Mouse (Mus musculus) liver, embryonic 16.5 days (tissue): ENCODE data around the gene Hmgb4. TPM values are rescaled to one million over a fixed set of nuclear protein-coding genes. Genes with fewer than 3 reads are reported as not detected.

Source experiments
- ATAC-seq: fragments of 200-750 bp; cut with Nextera tagmentation; 2 replicates; pipeline ENCODE4 v1.8.0; 2017; ENCODE audit warnings: low read depth, mild to moderate bottlenecking, moderate number of reproducible peaks, moderate library complexity
- H3K27ac ChIP-seq: fragments of 300-500 bp; sonication (generic); 2 replicates; pipeline ENCODE4 v1.5.1; 2014; ENCODE audit warnings: mild to moderate bottlenecking, low read length
- H3K27me3 ChIP-seq: fragments of 300-500 bp; sonication (generic); 2 replicates; pipeline ENCODE4 v1.6.1; 2014; ENCODE audit warnings: low read depth, low read length, mixed read lengths; ENCODE audit not compliant: control insufficient read depth, insufficient read depth
- H3K36me3 ChIP-seq: fragments of 300-500 bp; sonication (generic); 2 replicates; pipeline ENCODE4 v1.6.1; 2014; ENCODE audit warnings: mild to moderate bottlenecking; ENCODE audit not compliant: control insufficient read depth, insufficient read depth
- H3K4me1 ChIP-seq: fragments of 300-500 bp; sonication (generic); 2 replicates; pipeline ENCODE4 v1.6.1; 2014; ENCODE audit warnings: low read depth, low read length, mixed read lengths; ENCODE audit not compliant: control insufficient read depth
- H3K4me2 ChIP-seq: fragments of 300-500 bp; sonication (generic); 2 replicates; pipeline ENCODE4 v1.6.1; 2014; ENCODE audit warnings: low read depth, low read length, mixed read lengths
- H3K4me3 ChIP-seq: fragments of 300-500 bp; sonication (generic); 2 replicates; pipeline ENCODE4 v1.5.1; 2014; ENCODE audit warnings: low read depth, mild to moderate bottlenecking, low read length
- H3K9ac ChIP-seq: fragments of 300-500 bp; sonication (generic); 2 replicates; pipeline ENCODE4 v1.6.1; 2014; ENCODE audit warnings: low read depth, low read length
- H3K9me3 ChIP-seq: fragments of 300-500 bp; sonication (generic); replicated peaks from 2 replicates; pipeline ENCODE4 v1.6.1; 2016; ENCODE audit warnings: low read length; ENCODE audit not compliant: control insufficient read depth
- WGBS: fragments of 180-500 bp; shearing (Covaris S2); extraction: QIAGEN DNeasy Blood & Tissue Kit; methylation state at CpG from one replicate; pipeline ENCODE4 v1.1.7; 2014; ENCODE audit not compliant: insufficient replicate concordance; 5-methylcytosine and 5-hydroxymethylcytosine counted together
- polyA plus RNA-seq: library from polyadenylated mRNA; unstranded; fragments of >200 nt; fragmentation: Nextera tagmentation; extraction: Ambion mirVana; gene quantifications from 2 replicates; pipeline ENCODE4 v1.2.1, GENCODE M21; 2015

The Hmgb4 gene
- polyA plus RNA-seq, 1 experiment from 2014 or later: not detected

- no peak for ATAC-seq
- H3K9me3 ChIP-seq: no peaks in the 10 kb centered on the region; the same call in 1 of the 2 replicates
- no peak overlapping the region for H3K4me2 ChIP-seq
- no peaks in the 10 kb centered on the region for H3K36me3 ChIP-seq
- no peaks in the 10 kb centered on the region for H3K27me3 ChIP-seq
- no peak overlapping the region for H3K9ac ChIP-seq
- no peak overlapping the region for H3K4me3 ChIP-seq
- no peak overlapping the region for H3K27ac ChIP-seq
- WGBS: 66% methylated on average over 19 of the region's 19 CpGs
- H3K4me1 ChIP-seq: no peaks in the 10 kb centered on the region
Observed at GRCm38 (mm10) chr4:128270931-128271330, 10.2 kb upstream of the Hmgb4 start.

- WGBS: 63% methylated on average over 10 of the region's 10 CpGs
- no peaks in the 10 kb centered on the region for H3K4me1 ChIP-seq
- no peak for ATAC-seq
- no peaks in the 10 kb centered on the region for H3K27me3 ChIP-seq
- H3K27ac ChIP-seq: no peak overlapping the region
- H3K9me3 ChIP-seq: no peaks in the 10 kb centered on the region; the same call in 1 of the 2 replicates
- H3K9ac ChIP-seq: no peak overlapping the region
- no peaks in the 10 kb centered on the region for H3K36me3 ChIP-seq
- no peak overlapping the region for H3K4me2 ChIP-seq
- H3K4me3 ChIP-seq: no peak overlapping the region
Observed at GRCm38 (mm10) chr4:128270177-128270576, 9.4 kb upstream of the Hmgb4 start.

- Histone ChIP-seq H3K36me3 (no peaks in the 10 kb centered on the region), H3K9me3 (no peaks in the 10 kb centered on the region; the same call in 1 of the 2 replicates), H3K9ac (no peak overlapping the region), H3K4me2 (no peak overlapping the region), H3K27me3 (no peaks in the 10 kb centered on the region), H3K27ac (no peak overlapping the region), H3K4me1 (no peaks in the 10 kb centered on the region), H3K4me3 (no peak overlapping the region)
- no peak for ATAC-seq
- WGBS: 63% methylated on average over 9 of the region's 9 CpGs
Observed at GRCm38 (mm10) chr4:128269261-128269875, 8.6 kb upstream of the Hmgb4 start.

GRCm38 (mm10) chr4:128265341-128265740 is 4.6 kb upstream of the Hmgb4 start:
- H3K9ac ChIP-seq: no peak overlapping the region
- no peak overlapping the region for H3K4me2 ChIP-seq
- H3K9me3 ChIP-seq: no peaks in the 10 kb centered on the region; the same call in 1 of the 2 replicates
- no peaks in the 10 kb centered on the region for H3K36me3 ChIP-seq
- WGBS: 60% methylated on average over 3 of the region's 3 CpGs
- ATAC-seq: no peak
- H3K4me1 ChIP-seq: no peaks in the 10 kb centered on the region
- H3K27ac ChIP-seq: no peak overlapping the region
- H3K4me3 ChIP-seq: no peak overlapping the region
- H3K27me3 ChIP-seq: no peaks in the 10 kb centered on the region

- Histone ChIP-seq H3K4me2 (no peak overlapping the region), H3K27ac (no peak overlapping the region), H3K9ac (no peak overlapping the region), H3K36me3 (no peaks in the 10 kb centered on the region), H3K27me3 (no peaks in the 10 kb centered on the region), H3K9me3 (no peaks in the 10 kb centered on the region; the same call in 1 of the 2 replicates), H3K4me3 (no peak overlapping the region), H3K4me1 (no peaks in the 10 kb centered on the region)
- WGBS: 69% methylated on average over 5 of the region's 5 CpGs
- no peak for ATAC-seq
Observed at GRCm38 (mm10) chr4:128264491-128264890, 3.7 kb upstream of the Hmgb4 start.

- Histone ChIP-seq H3K36me3 (no peaks in the 10 kb centered on the region), H3K27me3 (no peaks in the 10 kb centered on the region), H3K9ac (no peak overlapping the region), H3K4me3 (no peak overlapping the region), H3K4me2 (no peak overlapping the region), H3K9me3 (no peaks in the 10 kb centered on the region), H3K27ac (no peak overlapping the region), H3K4me1 (no peaks in the 10 kb centered on the region)
- no peak for ATAC-seq
- WGBS: 63% methylated on average over 5 of the region's 5 CpGs
Observed at GRCm38 (mm10) chr4:128259211-128259610, 1.5 kb downstream of the Hmgb4 start.

- no peaks in the 10 kb centered on the region for H3K4me1 ChIP-seq
- H3K27me3 ChIP-seq: no peaks in the 10 kb centered on the region
- H3K9me3 ChIP-seq: no peaks in the 10 kb centered on the region
- H3K4me3 ChIP-seq: no peak overlapping the region
- 15% methylated on average over 5 of the region's 5 CpGs for WGBS
- no peaks in the 10 kb centered on the region for H3K36me3 ChIP-seq
- no peak overlapping the region for H3K9ac ChIP-seq
- H3K27ac ChIP-seq: no peak overlapping the region
- H3K4me2 ChIP-seq: no peak overlapping the region
- no peak for ATAC-seq
Observed at GRCm38 (mm10) chr4:128248676-128249075, 12.1 kb downstream of the Hmgb4 start.

- no peaks in the 10 kb centered on the region for H3K4me1 ChIP-seq
- no peak overlapping the region for H3K4me2 ChIP-seq
- no peak overlapping the region for H3K27ac ChIP-seq
- no peaks in the 10 kb centered on the region for H3K9me3 ChIP-seq
- H3K36me3 ChIP-seq: no peaks in the 10 kb centered on the region
- ATAC-seq: no peak
- H3K27me3 ChIP-seq: no peaks in the 10 kb centered on the region
- H3K9ac ChIP-seq: no peak overlapping the region
- 8% methylated on average over 2 of the region's 2 CpGs for WGBS
- no peak overlapping the region for H3K4me3 ChIP-seq
Observed at GRCm38 (mm10) chr4:128245201-128245600, 15.6 kb downstream of the Hmgb4 start.

GRCm38 (mm10) chr4:128241854-128242356 is 18.9 kb downstream of the Hmgb4 start:
- Histone ChIP-seq H3K4me3 (no peak overlapping the region), H3K4me2 (no peak overlapping the region), H3K27me3 (no peaks in the 10 kb centered on the region), H3K9ac (no peak overlapping the region), H3K4me1 (no peaks in the 10 kb centered on the region), H3K27ac (no peak overlapping the region), H3K9me3 (no peaks in the 10 kb centered on the region), H3K36me3 (no peaks in the 10 kb centered on the region)
- WGBS: 41% methylated on average over 2 of the region's 2 CpGs
- no peak for ATAC-seq
